Mouse (Mus musculus) small intestine, adult 2 months (tissue): ENCODE measurements around the gene Gm10974.

ENCODE experiments used
- CTCF ChIP-seq: fragments of 200-500 bp; IDR thresholded peaks from 2 replicates; pipeline ENCODE4 v1.5.1; 2012; ENCODE audit warnings: low read depth, mild to moderate bottlenecking, control low read depth, inconsistent platforms, low read length, moderate library complexity, mixed read lengths; ENCODE audit not compliant: insufficient replicate concordance, insufficient read length; ENCODE audit errors: extremely low read depth
- POLR2A ChIP-seq: fragments of 200-500 bp; IDR thresholded peaks from 2 replicates; pipeline ENCODE4 v1.6.1; 2012; ENCODE audit warnings: low read depth, mild to moderate bottlenecking, control low read depth, inconsistent platforms, low read length, moderate library complexity

GRCm38 (mm10) chr7:66406971-66407370, 41.3 kb downstream of the Gm10974 start:
- TF ChIP-seq CTCF (no peak), POLR2A (no peak)
